Mouse (Mus musculus): ENCODE measurements around the gene Pik3ca. TPM values are rescaled to one million over a fixed set of nuclear protein-coding genes. Genes with fewer than 3 reads are reported as not detected.

Pik3ca gene
- total RNA-seq, 2 experiments from 2014 or later, result 12.3 to 20.1 TPM

DNA sequence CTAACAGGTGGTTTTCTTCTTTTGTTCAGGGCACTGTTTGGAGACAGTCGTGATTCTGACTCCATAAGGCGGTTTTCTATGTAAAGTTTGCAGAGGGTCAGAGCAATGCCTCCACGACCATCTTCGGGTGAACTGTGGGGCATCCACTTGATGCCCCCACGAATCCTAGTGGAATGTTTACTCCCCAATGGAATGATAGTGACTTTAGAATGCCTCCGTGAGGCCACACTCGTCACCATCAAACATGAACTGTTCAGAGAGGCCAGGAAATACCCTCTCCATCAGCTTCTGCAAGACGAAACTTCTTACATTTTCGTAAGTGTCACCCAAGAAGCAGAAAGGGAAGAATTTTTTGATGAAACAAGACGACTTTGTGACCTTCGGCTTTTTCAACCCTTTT lies 38.6 kb downstream of the Pik3ca start:
- no peak for ATAC-seq (replicated peaks; ENCODE audit: low FRiP score, poor library complexity, severe bottlenecking)

- no peak for ATAC-seq (replicated peaks; ENCODE audit: low FRiP score, poor library complexity, severe bottlenecking)
These were observed 39.8 kb downstream of the Pik3ca start for GRCm38 (mm10) chr3:32437297-32437696.

DNA sequence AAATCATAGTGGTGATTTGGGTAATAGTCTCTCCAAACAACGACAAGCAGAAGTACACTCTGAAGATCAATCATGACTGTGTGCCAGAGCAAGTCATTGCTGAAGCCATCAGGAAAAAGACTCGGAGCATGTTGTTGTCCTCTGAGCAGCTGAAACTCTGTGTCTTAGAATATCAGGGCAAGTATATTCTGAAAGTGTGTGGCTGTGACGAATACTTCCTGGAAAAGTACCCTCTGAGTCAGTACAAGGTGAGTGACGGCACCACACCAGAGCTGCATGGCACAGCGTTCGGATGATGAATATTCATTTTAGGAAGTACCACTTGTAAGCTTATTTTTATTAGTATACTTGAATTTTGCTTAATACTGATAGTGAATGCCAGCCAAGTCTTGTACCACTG lies 40.3 kb downstream of the Pik3ca start:
- ATAC-seq (replicated peaks; ENCODE audit: low FRiP score, poor library complexity, severe bottlenecking), result no peak

DNA sequence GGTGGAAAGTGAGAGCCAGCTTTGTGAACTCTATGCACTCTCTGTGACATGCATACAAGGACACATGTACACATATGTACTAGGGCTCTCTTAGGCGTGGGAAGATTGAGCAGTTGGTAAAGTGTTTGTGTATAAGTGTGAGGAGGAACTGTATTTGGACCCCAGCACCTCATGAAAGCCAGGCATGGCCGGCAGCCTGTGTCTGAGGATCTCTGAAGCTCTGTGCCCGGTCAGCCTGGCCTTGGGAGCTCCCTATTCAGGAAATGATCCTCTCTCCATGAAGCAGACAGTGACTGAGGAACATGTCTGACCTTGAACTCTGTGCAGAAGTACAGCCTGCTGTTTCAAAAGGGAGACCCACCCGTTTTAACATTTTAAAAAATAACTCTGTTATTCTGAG lies 41.2 kb downstream of the Pik3ca start:
- no peak for ATAC-seq (replicated peaks; ENCODE audit: low FRiP score, poor library complexity, severe bottlenecking)

DNA sequence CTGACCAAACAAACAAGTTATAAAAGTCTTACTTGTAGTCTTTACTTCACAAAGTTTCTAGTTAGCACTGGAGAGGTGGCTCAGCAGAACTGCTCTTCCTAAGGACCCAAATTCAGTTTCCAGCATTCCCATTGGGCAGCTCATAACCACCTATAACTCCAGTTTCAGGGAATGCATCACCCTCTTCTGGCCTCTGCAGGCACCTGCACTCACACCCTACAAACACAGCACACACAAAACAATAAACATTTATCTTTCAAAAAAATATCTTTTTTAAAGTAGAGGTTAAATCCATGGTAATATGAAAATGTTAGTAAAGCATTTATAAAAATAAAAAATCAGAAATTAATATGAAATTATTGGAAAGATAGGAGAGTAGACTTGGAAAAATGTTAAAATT lies 44.2 kb downstream of the Pik3ca start:
- no peak for ATAC-seq (replicated peaks; ENCODE audit: low FRiP score, poor library complexity, severe bottlenecking)

DNA sequence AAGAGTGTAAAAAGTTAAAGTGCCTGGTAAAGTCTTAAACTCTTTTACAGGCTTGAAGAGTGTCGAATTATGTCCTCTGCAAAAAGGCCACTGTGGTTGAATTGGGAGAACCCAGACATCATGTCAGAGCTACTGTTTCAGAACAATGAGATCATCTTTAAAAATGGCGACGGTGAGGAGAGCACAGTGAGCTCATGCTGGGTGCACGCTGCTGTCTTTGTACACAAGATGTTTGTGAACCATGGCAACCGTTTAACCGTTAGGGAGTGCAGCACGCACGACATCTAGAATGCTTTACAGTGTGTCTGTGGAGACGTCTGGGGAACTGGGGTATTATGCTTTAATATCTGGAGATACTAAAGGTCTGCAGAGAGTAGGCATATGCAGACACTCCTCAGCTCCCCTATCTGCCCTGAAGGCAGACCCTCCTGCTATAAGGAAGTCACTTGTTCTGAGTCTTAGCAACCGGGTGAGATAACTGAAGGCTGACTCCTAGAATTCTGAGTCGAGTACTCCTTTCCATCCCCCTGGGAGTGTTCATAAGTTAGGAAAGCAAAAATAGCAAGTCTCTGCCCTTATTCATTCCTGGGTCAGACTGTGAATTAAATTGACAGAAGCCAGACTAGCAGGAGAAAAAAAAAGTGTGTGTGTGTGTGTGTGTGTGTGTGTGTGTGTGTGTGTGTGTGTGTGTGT lies 57.0 kb downstream of the Pik3ca start:
- no peak for ATAC-seq (replicated peaks; ENCODE audit: low FRiP score, poor library complexity, severe bottlenecking)

DNA sequence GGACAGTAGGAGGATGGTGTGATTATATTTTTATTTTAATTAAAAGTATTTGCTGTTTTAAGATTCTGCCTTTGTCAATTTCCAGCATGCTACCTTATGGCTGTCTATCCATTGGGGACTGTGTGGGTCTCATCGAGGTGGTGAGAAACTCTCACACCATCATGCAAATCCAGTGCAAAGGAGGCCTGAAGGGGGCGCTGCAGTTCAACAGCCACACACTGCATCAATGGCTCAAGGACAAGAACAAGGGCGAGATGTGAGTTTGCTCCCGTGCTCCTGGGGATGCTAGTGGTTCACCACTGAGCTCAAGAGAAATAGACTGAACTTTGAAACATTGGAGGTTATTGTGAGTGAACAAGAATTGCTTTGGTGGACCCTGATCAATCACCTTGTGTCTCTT lies 62.3 kb downstream of the Pik3ca start:
- ATAC-seq (replicated peaks; ENCODE audit: low FRiP score, poor library complexity, severe bottlenecking), result no peak

DNA sequence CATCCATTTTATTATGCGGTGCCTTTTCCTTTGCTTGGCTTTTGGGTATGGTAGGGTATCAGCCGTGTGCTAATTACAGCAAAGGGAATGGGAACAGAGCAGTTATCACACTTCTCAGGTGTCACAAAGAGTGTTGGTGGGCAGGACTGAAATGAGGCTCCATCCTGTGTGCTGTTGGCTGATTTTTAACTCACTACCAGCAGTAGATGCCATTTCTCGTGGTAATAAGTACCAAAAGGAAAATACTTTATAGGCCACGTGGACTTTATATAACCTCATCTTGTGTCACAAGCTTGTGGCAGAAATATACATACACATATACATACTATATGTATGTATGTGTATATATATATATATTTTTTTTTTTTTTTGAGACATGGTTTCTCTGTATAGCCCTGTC lies 69.8 kb downstream of the Pik3ca start:
- ATAC-seq (replicated peaks; ENCODE audit: low FRiP score, poor library complexity, severe bottlenecking), result no peak

- no peak for ATAC-seq (replicated peaks; ENCODE audit: low FRiP score, poor library complexity, severe bottlenecking)
These were observed 70.9 kb downstream of the Pik3ca start for GRCm38 (mm10) chr3:32468411-32468810.

GRCm38 (mm10) chr3:32470449-32470848 lies 73.0 kb downstream of the Pik3ca start:
- ATAC-seq (replicated peaks; ENCODE audit: low FRiP score, poor library complexity, severe bottlenecking), result no peak

GRCm38 (mm10) chr3:32471098-32471497 lies 73.6 kb downstream of the Pik3ca start:
- no peak for ATAC-seq (replicated peaks; ENCODE audit: low FRiP score, poor library complexity, severe bottlenecking)

- no peak for ATAC-seq (replicated peaks; ENCODE audit: low FRiP score, poor library complexity, severe bottlenecking)
These were observed 74.9 kb downstream of the Pik3ca start for GRCm38 (mm10) chr3:32472191-32472900.

GRCm38 (mm10) chr3:32473184-32473583 lies 75.7 kb downstream of the Pik3ca start:
- ATAC-seq (replicated peaks; ENCODE audit: low FRiP score, poor library complexity, severe bottlenecking), result no peak

DNA sequence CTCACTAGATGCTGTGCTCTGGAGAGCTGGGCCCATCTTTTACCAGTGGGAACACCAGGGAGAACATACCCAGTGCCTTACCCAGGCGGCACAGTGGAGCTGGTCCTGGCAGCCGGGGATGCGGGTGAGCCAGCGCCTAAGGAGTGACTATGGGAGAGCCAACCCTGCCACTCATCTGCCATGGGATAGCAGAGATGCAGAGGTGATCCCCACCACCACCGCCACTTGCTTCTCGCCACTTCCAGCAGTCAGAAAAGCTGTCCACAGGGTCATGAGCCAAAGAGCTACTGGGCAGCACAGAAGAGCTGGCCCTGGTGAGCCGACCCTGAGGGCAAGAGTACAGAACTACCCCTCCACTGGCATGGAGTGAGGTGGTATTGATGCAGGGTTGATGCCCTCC lies 82.5 kb downstream of the Pik3ca start:
- no peak for ATAC-seq (replicated peaks; ENCODE audit: low FRiP score, poor library complexity, severe bottlenecking)

DNA sequence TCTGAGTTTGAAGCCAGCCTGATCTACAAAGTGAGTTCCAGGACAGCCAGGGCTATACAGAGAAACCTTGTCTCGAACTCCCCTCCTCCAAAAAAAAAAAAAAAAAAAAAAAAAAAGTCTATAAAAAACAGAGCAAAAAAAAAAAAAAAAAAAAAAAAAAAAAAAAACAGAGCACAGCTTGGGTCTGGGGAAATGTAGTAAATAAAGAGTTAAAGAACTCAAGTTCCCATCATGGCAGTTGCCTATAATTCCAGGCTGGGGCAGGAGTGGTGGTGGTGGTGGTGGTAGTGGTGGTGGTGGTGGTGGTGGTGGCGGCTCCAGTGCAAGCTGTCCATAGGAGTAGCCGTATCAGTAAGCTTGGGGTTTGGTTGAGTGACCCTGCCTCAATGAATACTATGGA lies 85.6 kb downstream of the Pik3ca start:
- no peak for ATAC-seq (replicated peaks; ENCODE audit: low FRiP score, poor library complexity, severe bottlenecking)

GRCm38 (mm10) chr3:32486543-32486942 lies 89.1 kb downstream of the Pik3ca start:
- no peak for ATAC-seq (replicated peaks; ENCODE audit: low FRiP score, poor library complexity, severe bottlenecking)

- no peak for ATAC-seq (replicated peaks; ENCODE audit: low FRiP score, poor library complexity, severe bottlenecking)
These were observed 90.7 kb downstream of the Pik3ca start for GRCm38 (mm10) chr3:32488172-32488571.

DNA sequence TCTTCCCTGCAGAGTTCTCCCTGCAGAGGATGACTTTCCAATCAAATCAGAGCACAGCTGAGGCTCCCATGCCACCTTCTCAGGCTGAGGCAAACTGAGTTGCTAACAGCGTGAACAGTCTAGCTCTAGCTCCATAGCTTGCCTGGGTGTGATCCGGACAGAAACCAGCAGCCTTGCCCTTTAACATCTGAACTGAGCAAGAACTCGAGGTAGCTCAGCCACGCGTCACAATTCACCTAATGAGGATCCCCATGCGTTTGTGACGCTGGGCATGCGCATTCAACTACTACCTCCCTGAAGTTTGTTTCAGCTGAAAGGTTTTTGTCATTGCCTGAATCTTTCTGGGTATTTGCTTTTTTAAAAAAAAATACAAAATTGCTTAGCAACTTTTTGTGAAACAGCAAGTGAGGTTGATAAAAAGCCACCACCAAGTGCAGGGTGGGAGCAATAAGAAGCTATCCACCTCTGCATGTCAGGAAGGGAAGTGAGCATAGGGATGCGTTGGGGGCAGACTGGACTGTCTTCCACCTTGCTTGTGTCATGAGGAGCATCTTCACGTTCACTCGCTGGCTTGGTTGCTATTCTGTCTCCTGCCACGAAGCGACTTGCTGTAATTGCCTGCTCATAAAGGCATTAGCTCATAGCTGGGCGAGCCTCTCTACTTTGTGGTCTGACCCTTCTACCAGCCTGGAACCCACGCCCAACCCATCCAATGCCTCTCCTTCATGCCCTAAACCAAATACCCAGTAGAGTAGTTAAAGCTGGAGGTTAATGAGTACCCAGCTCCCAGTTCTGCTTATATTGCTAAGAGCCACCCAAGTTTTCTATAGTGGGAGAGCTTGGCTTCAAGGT lies 92.8 kb downstream of the Pik3ca start:
- ATAC-seq (replicated peaks; ENCODE audit: low FRiP score, poor library complexity, severe bottlenecking), result no peak

GRCm38 (mm10) chr3:32490928-32491315 lies 93.5 kb downstream of the Pik3ca start:
- ATAC-seq (replicated peaks; ENCODE audit: low FRiP score, poor library complexity, severe bottlenecking), result no peak

DNA sequence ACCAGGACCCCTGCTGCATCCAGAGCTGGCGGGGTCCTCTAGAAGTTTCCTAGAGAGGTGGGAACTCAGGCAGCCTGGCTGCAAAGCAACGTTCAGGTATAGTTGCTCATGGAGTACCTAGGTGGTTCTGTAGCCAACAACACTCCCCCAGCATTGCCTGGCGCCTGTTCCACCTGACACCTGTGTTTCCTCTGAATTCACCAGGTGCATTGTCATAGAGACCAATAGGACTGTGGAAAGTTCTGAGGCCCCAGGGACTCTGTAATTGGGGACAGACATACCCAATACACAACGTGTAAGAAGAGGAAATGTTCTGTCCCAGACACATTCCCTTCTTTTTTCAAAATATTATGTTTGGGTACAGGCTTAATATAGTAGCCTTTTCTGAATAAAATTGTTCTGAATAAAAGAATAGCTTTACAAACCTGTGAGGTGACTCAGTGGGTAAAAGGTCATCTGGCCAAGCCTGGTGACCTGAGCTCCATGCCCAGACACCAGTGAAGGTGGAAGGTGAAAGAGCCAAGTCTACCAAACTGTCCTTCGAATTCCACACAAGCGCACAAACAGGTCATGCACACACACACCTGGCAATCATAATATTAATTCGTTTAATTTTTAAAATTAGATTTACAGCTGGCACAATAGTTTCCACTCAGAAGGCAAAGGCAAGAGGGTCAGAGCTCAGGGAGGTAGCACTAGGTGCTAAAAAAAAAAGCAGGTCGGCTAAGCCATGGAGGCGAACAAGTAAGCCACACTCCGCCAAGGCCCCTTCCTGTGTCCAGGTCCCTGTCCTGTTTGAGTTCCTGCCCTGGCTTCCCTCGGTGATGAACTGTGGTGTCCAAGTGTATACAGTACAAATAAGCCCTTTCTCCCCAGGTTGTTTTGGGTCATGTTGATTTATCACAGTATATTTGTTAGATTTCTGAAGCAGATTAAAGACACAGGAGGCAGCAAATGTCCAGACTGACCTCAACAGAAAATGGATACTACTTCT lies 94.9 kb downstream of the Pik3ca start, which contains the start of gene Kcnmb3:
Gene Kcnmb3, minus strand, starts transcription at position 135 of the 994 bp plus-strand sequence.
- no peak for ATAC-seq (replicated peaks; ENCODE audit: low FRiP score, poor library complexity, severe bottlenecking)

Data from erythroid progenitor cell, adult 5-6 weeks (primary cell).